Mouse (Mus musculus): ENCODE measurements around the gene Olfr370.
"Not testable (repeated sequence)": the region's sequence is repeated elsewhere in the genome, so short reads cannot be mapped to it uniquely, and the experiment has no call there.

Olfr370 gene

DNA sequence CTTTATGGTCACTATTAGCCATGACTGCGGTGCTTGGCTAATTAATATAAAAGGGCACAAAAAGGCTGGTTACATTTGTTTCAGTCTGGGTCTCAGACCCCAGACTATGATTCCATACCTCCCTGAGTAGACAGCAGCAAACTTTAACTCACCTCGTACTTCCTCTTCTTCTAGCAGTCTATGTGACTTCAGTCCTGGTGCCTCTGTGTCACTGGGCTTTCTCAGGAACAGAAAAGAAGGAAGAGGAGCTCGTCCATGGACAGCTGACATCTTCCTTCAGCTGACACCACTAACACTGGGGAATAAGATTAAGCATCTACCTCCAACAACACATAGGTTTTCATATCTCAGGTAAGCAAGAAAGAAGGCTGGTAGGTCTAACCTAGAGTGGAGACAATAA lies at the start of gene Olfr370:
TSS of gene Olfr370 (plus strand) at position 45 of the 400 bp plus-strand sequence.
- no peak for DNase-seq (ENCODE audit: low spot score in 2 of 2)

DNA sequence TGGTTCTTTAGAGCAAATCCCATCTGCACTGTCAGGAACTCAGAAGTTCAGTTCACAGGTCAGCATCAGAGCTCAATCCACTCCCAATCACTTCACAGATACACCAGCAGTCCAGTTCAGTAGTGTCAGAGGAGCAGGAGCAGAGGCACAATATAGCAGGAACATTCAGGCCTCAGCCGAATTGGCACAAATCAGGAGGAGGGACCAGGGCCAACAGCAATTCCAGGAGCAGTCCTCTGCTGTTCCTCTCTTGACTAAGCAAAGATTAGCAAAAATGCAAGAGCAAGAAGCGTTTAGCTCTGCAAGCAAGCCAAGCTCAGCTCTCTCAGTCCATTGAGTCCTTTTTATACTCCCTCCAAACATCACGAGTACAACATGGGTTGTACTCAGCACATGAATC lies 23.9 kb upstream of the Olfr370 start:
- no peak for DNase-seq (ENCODE audit: low spot score in 2 of 2)

DNA sequence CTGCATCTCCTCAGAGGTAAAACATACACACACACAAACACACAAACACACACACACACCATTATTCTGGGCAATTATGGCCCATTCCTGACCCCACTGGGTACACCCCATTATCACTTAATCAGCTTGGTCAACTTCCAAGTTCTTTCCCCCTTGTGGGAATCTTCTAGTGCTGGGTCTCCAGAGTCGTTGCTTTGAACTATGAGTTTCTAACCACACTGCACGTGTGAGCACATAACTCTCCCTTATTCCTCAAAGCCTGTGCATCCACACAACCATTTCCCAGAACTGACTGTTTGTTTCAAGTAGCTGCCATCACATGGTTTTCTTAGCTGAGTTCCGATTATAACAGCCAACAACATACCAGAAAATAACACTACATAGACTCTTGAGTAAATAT lies 15.1 kb upstream of the Olfr370 start:
- DNase-seq (ENCODE audit: low spot score in 2 of 2) = no peak

DNA sequence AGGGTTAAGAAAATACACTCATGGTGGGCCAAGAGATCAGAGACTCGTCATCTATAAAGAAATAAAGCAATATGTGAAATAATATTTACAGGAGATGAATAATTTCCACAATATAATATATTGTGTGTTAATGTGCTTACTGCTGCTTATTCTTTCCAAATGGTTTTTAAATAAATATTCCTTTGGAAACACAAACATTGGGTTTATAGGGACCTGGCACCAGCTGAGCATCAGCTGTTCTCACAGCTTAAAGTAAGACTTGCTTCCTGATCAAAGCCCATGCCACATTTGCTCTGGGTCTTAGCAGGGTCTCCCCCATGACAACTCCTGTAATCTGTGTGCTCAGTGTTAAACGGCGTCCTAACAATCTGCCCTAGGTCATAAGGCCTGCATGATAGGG lies 14.7 kb upstream of the Olfr370 start:
- DNase-seq (ENCODE audit: low spot score in 2 of 2) = not testable (repeated sequence)

DNA sequence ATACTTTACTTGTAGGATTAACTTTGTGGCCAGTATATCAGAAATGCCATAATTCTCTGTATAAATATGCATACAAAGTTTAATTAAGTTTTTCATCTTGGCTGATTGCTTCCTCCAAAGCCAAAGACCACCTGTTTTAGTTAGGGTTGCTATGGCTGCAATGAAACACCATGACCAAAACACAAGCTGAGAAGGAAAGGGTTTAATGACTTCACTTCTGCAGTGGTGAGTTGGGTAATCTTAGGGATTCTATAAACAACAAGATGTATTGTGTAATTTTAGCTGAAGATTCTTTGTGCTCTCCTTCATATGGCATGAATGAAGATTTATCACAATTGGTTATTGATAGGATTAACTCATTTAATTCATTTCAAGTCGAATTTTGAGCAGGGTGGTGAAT lies 14.3 kb upstream of the Olfr370 start:
- DNase-seq (ENCODE audit: low spot score in 2 of 2) = no peak

DNA sequence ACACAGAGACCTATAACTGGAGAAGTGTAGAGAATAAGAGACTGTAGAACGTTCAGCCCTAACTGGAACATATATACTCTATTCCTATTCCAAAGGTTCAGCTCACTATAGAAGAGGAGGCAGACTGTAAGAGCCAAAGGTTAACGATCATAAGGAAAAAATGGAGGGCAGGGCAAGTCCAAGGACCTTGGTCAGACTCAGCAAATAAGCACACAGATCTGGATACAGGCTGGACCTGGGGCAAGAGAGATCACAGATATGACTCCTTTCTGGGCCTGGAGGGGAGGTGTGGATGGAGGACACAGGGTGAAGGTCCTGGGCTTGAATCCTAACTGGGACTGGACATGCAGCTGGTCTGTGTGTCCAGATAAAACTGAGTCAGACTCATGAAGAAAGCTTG lies 778 bp upstream of the Olfr370 start:
- no peak for DNase-seq (ENCODE audit: low spot score in 2 of 2)

DNA sequence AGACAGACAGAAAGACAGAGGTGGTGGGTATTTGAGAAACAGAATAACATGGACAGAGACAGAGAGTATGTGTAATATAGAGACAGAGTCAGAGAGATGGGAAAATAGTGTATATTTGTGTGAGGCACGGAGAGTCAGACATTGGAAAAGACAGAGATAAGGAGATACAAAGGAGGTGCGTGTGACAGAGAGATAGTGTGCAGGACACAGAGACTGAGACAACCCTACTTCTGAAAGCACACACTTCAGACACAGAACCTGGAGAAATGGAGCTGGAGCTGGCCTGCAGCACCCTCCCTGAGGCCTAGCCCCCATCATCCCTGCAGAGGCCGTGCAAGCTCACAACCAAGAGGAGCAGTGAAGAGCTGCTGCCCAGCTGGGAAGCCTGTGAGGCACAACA lies 27.1 kb downstream of the Olfr370 start:
- DNase-seq (ENCODE audit: low spot score in 2 of 2) = no peak

DNA sequence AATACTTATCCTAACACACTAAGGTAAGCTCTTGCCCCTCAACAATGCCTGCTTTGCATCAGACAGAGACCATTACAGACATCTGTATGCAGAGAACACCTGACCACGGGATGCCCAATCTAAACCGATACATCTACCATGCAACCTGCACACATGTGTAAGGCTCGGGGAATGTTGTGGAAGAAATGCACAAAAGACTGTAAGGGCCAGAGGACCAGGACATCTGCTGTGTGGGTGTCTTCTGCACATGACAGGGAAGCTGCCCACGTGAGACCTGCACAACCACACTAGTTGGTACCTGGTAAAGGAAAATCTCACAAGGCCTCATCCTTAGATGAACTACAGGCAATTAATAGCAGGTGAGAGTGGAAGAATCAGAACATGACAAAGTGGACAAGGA lies 27.7 kb downstream of the Olfr370 start:
- no peak for DNase-seq (ENCODE audit: low spot score in 2 of 2)

DNA sequence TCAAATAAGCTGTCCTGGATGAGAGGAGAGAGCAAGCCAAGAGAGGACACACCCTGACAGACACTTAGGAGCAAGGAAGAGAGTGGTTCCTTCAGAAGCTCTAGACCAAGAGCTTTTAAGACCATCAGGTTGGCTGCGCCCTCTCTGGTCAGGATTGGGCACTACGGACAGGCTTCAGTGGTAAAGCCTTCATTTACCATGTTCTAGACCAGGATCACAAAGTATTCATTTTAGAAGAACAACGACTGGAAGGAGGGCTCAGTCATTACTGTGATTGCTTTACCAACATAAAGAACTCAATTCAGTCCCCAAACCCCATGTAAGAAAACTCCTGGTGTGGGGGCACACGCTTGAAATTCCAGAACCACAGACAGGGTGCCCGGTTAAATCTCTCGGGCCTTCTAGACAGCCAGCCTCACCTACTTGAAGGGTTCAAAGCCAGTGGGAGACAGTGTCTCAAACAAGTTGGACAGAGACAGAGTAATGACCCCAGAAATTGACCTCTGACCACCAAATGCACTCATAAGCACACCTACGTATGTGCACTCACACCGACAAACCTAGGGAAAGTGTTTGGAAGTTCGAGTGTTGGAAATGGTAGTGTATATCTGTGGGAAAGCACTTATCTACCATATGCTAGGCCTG lies 30.3 kb downstream of the Olfr370 start:
- DNase-seq (ENCODE audit: low spot score in 2 of 2) = peak in 1 of 2 experiments; percentile 19

DNA sequence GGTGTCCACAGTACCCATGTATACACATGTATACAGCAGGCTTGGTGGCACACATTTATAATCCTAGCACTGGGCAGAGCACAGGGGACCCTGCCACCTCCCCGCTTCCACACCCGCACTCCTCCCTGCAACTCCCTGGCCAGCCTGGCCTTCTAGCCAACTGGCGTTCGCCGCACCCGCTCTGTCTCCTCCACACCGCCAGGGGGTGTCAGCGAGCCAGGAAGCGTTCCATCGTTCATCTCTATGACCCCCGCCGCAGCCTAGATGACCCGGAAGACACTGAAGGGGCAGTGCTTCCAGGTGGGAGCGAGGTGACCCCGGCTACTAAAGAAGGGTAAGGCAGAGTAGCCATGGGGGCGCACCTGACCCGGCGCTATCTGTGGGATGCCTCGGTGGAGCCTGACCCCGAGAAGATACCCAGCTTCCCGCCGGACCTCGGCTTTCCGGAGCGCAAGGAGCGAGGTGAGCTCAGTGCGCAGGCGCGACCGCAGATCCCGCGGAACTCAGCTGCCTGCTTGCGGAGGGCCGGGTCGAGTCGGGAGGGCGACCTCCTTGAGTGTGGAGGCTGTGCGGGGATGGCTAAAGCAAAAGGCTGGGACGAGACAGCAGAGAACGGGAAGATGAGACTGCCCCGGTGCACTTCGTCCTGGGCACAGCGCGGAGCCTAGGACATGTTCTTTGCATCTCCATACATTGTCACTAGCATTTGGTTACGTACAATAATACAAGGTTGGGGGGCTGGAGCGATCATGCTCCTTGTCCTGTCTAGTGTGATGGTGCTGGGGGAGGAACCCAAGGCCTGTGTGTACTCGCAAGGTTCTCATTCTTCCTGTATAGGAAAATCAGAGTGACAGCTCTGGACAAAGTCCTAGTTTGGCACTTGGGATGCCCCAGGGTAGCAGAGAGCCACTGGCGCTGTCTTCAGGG lies 31.2 kb downstream of the Olfr370 start, which contains the start of gene Ndufb7:
TSS of gene Ndufb7 (plus strand) at position 203 of the 927 bp plus-strand sequence.
- peak; percentile 91 to 97 for DNase-seq (ENCODE audit: low spot score in 2 of 2)

DNA sequence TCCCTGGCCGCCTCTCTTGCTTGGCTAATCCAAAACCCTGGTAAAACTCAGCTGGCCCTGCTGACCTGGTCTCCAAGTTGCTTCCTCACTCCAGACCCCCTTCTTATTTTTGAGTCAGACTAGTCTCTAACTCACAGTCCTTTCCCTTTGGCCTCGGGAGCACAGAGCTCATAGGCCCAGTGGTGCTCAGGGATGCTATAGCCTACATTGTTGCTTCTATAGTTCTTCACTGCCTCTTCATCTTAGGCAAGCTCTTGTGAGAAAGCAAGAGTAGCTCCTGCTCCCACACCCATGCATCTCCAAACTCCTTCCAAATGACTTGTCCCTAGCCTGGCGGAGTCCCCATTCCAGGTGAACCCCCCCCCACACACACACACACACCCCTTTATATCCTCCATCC lies 32.1 kb downstream of the Olfr370 start:
- peak in 1 of 2 experiments; percentile 2 for DNase-seq (ENCODE audit: low spot score in 2 of 2)

DNA sequence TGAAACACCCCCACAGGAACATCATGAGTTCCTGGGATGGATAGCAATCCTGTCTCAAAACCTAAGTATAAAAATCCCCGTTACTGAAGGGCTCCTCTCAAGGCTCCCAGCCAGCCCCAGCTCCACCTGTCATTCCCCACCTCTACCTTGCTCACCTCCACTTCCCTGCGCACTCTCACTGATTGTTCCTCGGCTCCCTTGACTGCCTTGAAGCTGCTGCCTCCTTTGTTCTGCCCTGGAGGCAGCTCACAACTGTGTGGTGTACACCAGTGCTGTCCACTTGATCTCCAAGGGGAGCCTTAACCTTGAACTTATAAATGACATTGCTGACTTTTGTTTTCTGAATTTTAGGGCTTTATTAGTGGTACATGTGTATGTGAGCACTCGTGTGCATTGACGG lies 32.5 kb downstream of the Olfr370 start:
- DNase-seq (ENCODE audit: low spot score in 2 of 2) = peak in 1 of 2 experiments; percentile 3

DNA sequence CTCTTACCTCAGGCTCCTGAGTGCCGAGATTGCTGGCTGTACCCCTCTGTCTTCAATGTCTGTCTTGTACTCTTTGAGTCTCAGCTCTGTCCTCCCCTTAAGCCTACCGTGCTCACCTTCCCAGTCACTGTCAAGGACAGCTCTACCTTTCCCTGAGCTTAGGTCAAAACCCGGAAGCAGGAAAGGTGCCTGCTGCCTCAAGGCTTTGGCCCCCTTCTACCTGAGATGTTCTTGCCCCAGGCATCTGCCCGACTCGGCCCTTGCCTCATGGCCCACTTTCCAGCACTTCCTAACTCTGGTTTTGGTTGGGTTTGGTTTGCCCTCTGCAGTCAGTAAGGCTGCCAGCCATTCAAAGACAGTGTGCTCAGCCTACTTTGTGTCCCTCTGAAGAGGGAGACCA lies 33.2 kb downstream of the Olfr370 start:
- DNase-seq (ENCODE audit: low spot score in 2 of 2) = peak in 1 of 2 experiments; percentile 2

DNA sequence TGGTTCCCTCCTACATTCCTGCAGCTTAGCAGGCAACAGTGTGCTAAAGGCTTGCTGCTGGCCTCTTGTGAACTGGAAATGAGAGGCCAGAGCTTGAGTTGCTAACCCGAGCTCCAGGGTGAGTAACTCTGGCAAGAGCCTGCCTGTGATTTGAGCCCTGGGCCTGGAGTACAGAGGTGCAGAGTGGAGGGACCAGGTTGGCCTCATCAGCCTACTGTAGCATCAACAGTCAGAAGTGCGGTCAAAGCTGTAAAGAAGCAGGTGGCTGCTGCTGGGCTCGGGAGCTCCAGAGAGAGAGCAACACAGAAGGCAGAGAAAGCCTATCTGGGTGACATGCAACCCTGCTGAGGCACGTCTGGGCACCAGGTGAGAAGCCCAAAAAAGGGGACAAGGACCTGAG lies 33.6 kb downstream of the Olfr370 start:
- DNase-seq (ENCODE audit: low spot score in 2 of 2) = peak in 1 of 2 experiments; percentile 2

DNA sequence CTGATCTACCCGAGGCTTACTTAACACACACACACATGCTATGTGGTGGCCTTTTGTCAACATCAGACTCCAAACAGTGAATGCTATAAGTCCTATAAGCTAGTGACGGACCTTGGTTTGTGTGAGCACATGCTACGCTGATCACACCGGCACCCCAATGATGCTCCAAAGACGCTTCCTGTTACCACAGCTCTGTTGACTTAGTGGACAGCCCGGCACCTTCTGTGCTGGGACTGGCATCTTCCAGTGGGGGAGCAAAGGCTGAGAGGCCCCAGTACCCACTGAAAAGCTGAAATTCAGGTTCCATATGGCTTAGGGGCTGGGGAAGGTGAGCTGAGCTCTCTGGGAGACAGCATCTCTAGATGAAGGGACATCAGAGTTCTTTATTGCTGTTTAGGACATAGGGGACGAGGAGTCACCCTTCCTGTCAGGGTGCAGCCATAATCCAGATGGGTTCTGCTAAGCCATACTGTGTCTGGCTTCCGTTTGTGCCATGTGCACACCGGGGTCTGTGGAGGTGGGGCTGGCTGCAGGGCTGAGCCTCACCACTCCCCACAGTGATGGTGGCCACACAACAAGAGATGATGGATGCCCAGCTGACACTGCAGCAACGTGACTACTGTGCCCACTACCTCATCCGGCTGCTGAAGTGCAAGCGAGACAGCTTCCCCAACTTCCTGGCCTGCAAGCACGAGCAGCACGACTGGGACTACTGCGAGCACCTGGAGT lies 34.9 kb downstream of the Olfr370 start:
- DNase-seq (ENCODE audit: low spot score in 2 of 2) = peak in 1 of 2 experiments; percentile 2

DNA sequence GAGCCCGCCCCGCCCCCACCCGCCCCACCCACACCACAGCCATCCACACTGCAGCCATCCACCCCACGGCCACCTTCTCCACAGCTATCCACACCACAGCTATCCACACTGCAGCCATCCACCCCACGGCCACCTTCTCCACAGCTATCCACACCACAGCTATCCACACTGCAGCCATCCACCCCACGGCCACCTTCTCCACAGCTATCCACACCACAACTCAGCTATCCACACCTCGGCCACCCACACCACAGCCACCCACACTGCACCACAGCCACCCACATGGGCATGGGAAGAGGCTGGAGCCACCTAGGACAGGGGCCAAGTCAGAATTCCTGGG lies 35.4 kb downstream of the Olfr370 start:
- DNase-seq (ENCODE audit: low spot score in 2 of 2) = peak in 1 of 2 experiments; percentile 2

DNA sequence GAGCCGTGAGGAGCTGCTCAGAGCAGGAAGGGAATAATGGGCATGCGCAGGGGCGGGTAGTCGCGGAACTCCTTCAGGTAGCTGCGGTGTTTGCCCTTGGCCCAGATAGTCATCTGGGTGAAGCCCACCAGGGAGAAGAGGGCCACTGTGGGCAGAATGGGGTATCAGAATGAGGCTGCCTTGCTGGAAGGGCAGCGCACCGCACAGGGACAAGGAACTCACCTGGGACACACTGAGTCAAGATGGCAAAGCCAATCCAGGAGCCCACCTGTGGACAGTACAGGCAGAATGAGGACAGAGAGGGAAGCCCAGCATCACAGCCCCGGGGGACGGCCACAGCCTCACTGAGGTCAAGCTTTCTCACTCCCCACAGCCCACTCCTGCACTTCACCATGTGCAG lies 36.2 kb downstream of the Olfr370 start:
- peak in 1 of 2 experiments; percentile 2 for DNase-seq (ENCODE audit: low spot score in 2 of 2)

DNA sequence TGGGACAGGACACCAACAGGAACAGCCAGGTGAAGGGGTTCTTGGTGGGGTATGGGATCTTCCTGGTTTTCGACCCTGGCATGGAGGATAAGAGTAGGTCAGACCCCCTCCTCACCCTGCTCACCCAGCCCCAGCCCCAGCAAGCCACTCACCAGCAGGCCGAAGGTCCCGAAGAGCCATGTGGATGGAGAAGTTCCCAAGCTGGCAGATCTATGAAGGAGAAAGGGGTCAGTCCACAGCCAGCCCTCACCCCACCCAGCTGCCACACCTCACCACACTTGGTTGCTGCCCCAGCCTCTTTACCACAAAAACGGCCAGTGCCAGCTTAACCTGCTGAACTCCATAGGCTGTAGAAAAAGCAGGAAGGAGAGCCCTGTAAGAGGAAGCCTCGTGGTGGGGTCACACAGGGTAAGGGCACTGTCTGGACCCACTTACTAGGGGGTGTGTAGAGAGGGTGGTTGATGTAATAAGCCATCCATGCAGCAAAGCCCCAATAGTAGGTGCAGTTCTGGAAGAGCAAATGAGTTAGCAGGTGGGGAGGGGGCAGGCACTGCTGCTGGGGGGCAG lies 36.7 kb downstream of the Olfr370 start:
- DNase-seq (ENCODE audit: low spot score in 2 of 2) = peak in 1 of 2 experiments; percentile 3

DNA sequence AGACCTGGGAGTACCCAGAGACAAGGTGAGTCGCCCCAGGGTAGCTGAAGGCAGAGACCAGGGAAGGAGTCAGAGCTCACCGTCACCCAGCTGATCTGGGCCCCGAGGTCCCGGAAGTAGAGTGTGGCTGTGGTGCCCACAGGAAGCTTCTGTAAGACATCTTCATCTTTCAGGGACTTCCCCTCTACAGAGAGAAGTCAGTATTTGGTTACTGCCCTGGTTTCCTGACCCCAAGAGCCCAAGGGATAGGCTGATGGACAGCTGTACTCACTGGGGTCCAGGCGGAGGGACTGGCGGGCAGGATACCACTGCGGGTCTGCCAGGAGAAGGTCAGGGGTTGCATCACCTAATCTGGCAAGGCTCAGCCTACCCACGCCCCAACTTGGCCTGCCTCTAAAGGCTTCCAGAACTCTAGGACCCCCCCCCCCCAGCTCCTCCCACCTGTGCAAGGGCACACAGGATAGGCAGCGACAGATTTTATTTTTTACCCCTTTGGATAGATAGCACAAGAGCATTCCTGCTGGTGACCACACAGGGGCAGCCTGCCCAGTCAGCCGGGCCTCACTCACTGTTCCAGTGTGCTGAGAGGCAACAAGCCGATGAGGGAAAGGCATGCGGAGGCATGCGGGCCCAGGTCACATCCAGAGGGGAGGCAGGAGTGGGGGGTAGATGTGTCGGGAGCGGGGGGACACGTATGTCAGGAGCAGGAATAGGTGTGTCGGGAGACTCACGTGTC lies 37.7 kb downstream of the Olfr370 start:
- peak; percentile 58 for DNase-seq (ENCODE audit: low spot score in 2 of 2)

DNA sequence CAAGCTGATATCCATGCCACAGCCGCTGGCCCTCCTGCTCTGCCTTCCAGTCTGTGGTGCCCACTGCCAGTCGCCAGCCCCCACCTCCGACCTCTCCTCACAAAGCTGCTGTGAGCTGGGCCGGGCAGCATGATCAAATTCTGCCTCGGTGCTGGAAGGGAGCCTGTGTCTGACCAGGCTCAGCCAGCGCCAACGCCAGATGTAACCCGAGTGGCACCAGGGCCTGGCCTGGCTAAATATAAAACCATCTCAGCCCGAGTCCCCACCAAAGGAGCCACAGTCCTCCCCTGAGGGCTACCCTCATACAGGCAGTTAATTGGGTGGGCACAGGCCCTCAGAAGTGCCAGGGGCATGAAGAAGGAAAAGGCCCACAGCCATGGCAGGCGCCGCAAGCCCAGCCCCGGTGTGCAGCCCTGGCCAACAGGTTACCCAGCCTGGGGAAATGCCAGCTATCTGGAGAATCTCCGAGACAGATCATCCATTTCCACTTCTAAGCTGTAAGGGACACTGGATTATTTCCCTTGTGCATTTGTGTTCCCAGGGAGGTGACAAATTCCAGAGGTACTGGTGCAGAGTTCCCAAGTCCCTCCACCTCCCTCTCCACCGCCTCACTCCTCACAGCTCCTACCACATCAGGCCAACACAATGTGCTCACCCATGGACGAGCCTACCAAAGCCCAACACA lies 39.2 kb downstream of the Olfr370 start:
- peak in 1 of 2 experiments; percentile 2 for DNase-seq (ENCODE audit: low spot score in 2 of 2)
